Mouse (Mus musculus) thymus, postnatal 0 days (tissue): ENCODE data around the gene Arfgap3. TPM values are rescaled to one million over a fixed set of nuclear protein-coding genes. Genes with fewer than 3 reads are reported as not detected.
"Not testable (repeated sequence)": the region's sequence is repeated elsewhere in the genome, so short reads cannot be mapped to it uniquely, and the experiment has no call there.

Experiments used
- DNase-seq: peaks from one replicate; pipeline ENCODE4 v3.0.0-alpha.2; 2015; ENCODE audit warnings: low spot score
- polyA plus RNA-seq: library from polyadenylated mRNA; unstranded; fragments of >200 nt; fragmentation: Nextera tagmentation; extraction: Ambion mirVana; gene quantifications from 2 replicates; pipeline ENCODE4 v1.2.1, GENCODE M21; 2015

Gene Arfgap3
- polyA plus RNA-seq, 1 experiment from 2014 or later: 18.3 TPM

DNA sequence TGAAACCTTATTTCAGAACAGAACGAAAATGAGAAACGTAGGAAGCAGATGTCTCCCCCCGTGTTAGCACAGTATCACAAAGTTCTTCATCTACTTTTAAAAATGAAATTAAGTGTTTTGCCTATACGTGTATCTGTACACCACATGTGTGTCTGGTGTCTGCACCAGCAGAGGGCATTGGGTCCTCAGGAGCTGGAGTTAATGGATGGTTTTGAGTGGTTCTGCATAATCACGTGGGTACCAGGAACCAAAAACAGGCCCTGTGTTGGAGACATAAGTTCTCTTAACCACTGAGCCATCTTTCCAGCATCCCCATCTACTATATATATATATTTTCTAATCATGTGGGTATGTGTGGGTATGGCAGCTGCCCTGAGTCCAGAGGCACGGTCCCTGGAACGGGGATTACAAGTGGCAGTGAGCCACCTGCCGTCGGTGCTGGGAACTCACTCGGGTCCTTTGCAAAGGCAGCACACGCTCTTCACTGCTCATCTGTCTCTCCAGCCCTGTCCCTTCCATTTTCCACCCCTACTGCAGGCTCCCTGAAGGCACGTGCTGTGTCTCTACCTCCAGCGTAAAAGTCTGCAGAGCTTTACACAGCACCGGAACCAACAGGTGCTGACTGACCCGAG lies 4.0 kb downstream of the Arfgap3 start:
- DNase-seq: no peak

DNA sequence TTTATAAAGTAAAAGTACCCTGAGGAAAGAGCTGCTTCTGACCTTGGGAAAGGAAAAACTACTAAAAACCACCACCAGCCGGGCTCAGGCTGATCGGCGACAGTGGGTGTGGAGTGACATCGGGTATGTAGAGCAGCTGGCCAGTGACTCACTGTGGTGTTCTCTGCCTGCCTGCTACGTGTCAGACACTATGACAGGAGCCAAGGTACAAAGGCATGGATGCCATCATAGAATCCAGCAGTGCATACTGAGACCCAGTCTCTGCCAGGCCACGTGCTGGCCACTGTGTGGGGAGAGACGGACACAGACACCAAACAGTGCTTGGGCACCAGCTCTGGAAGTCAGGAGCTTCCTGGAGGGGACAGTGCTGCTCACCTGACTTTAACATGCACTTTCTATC lies 5.1 kb downstream of the Arfgap3 start:
- no peak for DNase-seq

DNA sequence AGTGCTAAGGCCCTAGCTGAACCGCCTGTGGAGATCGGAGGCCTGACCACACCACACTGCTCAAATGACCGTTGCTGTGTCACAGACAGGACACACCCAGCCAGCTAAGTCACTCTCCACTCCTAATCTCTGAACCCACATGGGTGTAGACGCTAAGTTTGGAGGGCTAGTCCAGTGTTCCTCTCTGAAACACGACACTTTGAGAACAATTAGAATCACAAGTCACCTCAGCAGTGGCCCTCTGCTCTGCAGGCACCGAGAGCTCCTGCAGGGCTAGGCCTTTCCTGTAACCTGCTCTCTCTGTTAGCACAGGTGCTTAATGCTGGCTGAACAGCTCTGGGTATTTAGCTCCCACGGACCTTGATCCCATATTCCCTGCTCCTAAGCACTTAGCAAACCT lies 5.9 kb downstream of the Arfgap3 start:
- no peak for DNase-seq

DNA sequence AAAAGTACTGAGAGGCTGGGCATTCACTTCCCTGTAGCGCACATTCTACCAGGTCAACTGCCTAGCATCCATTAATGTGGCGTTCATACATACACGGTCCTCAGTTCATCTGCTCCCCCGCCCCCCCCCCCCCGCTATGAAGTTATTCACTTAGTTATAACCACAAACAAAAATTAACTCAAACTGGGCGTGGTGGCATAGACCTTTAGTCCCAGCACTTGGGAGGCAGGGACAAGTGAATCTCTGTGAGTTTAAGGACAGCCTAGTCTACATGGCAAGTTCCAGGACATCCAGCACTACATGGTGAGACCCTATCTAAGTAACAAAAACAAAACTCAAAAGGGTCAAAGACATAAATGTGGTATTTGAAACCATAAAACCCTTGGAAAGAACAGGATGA lies 11.1 kb downstream of the Arfgap3 start:
- DNase-seq: no peak

DNA sequence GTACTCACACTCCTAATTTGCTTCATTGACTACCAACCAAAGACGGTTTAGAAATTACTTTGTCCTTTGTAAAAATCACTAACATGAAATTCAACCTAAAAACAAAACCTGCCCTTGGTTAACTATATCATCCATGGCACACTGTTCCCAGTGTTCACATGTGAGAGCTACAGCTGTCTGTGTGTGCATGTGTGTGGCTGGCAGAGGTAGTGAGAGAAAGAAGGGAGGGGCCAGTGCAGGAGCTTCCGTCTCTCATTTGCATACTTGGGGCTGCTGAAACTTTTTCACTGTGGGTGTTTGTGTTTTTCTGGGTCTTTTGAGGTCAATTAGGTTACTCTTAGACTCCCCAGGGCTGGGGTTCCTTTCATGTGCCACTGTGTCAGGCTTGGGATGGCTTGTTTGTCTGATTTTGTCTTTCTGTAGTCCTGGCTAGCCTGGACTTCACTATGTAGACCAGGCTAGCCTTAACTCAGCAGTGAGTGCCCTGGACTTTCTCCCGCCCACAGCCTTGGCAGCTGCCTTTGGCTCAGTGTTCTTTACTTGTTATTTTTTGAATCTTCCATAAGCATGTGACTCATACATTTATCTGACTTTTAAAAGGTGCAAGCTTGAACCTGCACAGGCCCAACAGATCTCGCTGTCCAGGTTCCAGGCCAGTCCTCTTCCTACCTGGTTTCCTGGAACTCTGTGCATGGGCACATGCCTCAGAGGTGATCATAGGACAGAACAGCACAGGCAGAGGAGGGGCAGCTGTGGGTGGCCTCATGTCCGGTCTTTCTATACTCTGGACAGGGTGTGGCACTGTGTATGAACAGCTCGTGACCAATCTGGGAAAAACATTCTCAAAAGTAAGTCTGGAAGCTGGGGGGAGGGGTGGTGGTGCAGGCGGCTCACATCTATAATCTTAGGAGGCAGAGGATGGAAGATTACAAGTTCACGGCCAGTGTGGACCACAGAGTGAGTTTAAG lies 11.9 kb downstream of the Arfgap3 start:
- no peak for DNase-seq

DNA sequence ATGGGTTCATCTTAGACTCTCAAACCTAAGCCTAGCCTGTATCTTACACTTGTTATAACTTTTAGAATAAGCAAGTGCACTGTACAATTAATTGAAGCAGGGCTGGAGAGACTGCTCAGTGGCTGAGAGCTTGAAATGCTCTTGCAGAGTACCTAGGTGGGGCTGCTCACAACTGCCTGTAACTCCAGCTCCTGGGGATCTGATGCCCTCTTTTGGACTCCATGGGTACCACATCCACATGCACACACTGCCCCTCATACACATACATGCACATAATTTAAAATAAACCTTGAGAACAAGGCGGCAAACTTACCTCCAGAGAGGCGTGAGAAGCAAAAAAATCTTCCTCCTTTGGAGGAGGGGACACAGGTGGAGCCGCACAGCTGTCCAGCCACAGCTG lies 17.7 kb downstream of the Arfgap3 start:
- no peak for DNase-seq

DNA sequence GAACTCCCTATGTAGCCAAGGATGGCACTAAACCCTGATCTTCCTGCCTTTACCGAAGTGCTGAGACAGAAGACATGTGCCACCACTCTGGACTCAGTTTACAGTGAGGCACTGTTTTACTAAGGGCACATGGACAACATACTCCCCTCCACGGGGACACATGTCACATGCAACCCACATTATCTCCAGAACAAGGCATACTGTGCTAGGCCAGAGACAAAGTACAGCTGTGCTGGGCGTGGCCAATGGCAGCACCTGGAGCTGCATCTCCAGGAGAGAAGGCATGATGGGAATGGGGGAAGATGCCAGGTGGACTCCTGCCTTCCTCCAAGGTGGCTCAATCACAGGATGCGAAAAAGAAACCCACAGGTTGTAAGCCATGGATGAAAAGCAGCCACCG lies 21.1 kb downstream of the Arfgap3 start:
- no peak for DNase-seq

DNA sequence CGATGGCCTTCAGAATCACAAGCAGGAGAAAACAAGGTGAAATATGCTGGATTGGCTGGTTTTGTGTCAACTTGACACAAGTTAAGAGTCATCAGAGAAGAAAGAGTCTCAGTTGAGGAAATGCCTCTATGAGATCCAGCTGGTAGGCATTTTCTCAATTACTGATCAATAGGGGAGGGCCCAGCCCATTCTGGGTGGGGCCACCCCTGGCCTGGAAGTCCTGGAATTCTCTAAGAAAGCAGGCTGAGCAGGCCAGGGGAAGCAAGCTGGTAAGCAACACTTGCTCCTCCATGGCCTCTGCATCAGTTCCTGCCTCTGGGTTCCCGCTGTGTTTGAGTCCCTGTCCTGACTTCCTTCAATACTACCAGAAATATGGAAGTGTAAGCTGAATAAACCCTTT lies 27.0 kb downstream of the Arfgap3 start:
- no peak for DNase-seq

DNA sequence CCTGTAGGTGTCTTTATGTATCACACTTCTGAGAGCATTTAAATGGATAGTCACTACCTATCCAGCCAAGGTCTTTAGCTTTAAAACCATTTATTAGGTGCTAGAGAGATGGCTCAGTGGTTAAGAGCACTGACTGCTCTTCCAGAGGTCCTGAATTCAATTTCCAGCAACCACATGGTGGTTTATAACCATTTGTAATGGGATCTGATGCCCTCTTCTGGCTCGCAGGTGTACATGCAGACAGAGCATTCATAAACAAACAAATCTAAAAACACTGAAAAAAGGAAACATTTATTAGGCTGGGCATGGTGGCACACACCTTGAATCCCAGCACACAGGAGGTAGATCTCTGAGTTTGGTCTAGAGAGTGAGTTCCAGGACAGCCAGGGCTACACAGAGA lies 35.1 kb downstream of the Arfgap3 start:
- no peak for DNase-seq

DNA sequence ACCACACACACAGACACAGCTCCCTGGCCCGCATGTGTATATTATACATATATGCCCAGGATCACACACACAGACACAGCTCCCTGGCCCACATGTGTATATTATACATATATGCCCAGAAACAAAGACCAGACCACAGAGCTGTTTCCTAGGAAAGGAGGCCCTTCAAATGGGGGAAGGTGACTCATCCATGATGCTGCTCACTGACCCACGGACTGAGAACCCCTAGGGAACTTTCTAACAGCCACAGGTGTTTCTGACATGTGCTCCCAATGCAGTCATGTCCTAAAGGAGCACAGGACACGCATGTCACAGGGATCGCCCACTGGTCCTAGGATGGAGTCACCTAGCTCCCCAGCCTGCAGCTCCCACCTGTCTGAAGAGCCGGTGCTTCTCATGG lies 40.2 kb downstream of the Arfgap3 start:
- no peak for DNase-seq

DNA sequence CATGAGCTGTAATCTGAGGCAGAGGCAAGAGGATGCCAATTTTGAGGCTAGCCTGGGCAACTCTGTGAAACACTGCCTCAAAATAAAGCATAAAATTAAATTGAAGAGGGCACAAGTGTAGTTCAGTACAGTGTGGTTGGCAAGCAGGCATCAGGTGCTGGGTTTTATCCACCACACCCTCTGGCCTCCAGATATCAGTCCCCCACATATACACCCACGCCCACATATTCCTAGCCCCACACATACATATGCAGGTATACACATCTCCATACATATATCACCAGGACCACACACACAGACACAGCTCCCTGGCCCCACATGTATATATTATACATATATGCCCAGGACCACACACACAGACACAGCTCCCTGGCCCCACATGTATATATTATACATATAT lies 41.3 kb downstream of the Arfgap3 start:
- DNase-seq: not testable (repeated sequence)

DNA sequence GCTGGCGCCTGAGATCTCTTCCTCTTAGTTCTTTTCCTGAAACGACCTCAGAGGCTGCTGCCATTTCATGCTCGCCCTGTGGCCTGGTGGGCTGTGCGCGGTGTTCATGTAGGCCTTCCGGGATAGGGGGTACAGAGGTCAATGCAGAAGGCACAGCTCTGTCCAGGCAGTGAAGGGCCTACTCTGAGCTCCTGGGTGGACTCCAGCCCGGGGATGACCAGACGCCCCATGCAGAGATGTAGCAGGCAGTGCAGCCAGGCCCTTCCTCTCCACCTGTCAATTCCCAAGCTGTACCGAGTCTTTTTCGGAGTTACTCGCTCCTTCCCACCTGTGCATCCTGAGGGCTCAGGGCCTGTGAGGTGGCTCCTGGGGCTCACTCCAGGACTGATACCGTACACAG lies 43.9 kb downstream of the Arfgap3 start:
- DNase-seq: no peak

DNA sequence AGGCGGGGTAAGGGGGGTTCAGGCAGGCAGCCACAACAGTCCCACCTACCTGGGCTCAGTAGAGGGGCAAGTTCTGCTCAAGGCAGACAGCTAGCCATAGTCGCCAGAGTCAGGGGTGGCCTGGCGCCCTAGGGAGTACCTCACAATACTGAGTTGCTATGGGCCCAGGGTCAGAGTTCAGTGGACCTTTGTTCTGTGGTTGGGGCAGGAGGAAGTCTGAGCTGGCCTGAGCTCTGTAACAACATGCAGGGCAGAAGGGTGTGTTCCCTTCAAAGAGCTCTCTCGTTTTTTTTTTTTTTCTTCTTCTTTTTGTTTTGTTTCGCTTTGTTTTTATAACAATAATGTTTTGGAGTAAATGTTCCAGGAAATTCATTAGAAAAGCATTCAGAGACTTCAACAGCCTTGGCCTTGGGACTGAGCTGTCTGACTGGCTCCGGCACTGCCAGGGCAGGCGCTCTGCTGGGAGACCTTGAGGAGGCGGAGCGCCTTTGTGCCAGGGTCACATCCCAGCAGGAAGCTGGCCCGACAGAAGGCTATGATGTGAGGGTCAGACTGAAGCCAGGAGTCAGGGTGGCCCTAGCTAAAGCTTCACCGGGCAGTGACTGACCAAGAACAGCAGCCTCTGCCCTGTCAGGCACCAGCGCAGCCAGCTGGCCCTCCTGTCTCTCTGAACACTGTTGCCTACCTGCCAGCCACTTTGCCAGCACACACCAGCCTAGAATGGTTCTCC lies 44.7 kb downstream of the Arfgap3 start:
- DNase-seq: no peak

DNA sequence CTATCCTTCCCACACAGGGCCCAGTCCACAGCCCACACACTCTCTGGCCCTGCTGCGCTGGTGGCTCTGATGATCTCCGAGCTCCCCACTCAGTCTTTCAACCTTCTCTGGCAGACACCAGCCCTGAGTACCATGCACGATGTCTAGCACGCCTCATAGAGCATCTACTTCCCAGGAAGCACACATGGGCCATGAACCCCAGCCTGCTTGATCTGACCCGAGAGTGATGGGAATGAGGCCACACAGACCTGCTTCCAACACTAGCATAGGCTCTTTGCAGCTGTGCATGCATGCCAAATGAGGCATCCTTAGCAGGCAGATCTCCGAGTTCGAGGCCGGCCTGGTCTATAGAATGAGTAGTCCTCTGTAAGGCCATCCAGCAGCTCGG lies 45.2 kb downstream of the Arfgap3 start:
- no peak for DNase-seq

DNA sequence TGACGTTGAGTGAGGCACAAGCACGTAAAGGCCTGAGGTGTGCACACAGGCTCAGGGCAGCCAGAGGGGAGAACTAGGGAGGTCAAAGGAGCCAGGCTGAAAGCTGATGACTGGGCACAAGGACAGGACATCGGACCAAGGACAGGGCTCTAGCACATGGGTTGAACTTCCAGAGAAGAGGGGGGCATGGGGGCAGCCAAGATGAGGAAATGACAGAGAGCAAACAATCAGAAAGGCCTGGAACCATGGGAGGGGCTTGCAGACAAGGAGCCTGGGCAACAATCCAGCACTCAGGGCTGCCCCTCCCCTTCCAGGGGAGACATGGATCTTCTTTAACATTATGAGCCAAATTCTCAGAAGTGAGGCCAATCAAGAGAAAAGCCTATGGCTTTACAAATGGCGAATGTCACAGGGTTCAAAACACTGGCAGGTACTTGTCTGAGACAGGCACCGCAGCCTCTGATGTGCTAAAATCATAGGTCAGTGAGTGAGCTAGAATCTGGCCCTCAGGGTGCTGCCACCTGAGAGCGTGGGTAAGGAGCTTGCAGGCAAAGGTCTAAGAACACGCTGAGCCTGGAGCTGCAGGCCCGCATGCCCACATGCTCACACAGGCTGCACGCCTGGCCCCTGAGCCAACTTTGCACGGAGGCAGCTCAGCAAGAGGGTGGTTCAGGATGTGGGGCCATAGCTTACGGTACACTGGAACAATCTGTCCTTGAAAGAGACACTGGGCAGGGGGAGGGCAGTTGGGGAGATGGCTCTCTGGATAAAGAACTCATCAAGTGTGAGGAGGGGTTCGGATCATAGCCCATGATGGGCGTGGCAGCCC lies 46.2 kb downstream of the Arfgap3 start:
- no peak for DNase-seq

DNA sequence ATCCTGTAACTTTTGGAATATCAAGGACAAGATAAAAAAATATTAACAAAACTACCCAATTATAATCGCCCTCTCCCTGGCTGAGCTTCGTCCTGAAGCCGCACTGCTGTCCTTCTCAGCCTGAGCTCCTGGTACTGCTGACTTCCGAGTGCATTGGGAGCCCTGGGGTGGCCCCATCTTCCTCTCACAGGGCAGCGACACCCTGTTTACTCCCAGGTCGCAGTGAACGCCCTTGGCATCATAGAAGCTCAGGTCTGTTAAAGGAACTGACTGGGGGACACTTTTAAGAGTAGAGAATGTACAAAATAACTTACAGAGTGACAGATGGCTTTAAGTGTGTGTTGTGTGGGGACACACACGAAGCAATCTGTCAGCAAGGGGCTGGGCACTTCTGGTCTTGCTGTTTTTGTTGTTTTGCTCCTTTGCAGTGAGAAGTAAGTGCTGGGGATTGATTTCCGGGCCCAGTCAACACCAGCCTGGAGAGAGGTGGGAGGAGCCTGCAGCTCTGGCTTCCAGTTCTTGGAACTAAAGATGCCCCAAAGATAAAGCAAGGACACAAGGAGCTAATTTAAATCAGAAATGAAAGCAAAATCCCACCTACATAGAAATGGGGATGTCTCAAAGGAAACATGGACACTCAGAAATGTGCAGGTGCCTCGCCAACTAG lies 50.0 kb downstream of the Arfgap3 start:
- no peak for DNase-seq

DNA sequence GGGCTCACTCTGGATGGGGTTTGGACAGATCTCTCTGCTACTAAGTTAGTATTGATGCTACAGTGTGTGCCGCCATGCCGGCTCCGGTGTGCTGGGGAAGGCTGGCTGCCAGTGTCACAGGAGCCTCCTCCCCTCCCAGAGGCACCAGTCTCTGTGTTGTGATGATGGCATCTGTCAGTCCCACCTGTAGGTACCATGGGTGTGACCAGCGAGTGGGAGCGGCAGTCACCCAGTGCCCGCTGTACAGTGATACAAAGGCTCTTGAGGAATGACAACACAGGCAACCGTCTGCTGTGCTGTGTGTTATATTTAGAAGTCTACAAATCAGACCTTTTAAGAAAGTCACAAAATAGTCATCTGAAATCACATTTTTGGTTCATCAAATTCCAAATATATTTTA lies 50.6 kb downstream of the Arfgap3 start:
- DNase-seq: no peak

DNA sequence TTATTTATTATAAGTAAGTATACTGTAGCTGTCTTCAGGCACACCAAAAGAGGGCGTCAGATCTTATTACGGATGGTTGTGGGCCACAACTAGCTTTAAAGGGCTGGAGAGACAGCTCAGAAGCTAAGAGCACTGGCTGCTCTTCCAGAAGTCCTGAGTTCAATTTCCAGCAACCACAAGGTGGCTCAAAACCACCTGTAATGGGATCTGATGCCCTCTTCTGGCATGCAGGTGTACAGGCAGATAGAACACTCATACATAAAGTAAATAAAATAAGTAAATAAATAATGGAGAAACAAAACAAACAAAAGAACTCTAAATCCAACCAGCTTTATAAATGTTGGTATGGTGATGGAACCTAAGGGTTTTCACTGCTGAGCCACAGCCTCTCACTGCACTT lies 51.2 kb downstream of the Arfgap3 start:
- no peak for DNase-seq

DNA sequence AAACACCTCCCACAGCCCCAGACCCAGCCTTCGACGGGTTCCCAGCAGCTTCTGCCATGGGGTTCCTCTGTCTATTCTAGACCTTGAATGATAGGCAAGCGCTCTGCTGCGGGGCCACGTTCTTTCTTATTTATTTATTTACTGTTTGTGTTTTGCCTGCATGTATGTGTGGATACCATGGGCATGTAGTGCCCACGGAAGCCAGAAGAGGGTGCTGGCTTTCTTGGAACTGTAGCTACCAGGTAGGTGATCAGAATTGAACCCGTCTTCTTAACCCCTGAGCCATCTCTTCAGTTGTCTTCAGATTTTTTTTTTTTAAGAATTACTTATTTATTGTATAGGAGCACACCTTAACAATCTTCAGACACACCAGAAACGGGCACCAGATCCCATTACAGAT lies 51.7 kb downstream of the Arfgap3 start:
- DNase-seq: peak; percentile 4

DNA sequence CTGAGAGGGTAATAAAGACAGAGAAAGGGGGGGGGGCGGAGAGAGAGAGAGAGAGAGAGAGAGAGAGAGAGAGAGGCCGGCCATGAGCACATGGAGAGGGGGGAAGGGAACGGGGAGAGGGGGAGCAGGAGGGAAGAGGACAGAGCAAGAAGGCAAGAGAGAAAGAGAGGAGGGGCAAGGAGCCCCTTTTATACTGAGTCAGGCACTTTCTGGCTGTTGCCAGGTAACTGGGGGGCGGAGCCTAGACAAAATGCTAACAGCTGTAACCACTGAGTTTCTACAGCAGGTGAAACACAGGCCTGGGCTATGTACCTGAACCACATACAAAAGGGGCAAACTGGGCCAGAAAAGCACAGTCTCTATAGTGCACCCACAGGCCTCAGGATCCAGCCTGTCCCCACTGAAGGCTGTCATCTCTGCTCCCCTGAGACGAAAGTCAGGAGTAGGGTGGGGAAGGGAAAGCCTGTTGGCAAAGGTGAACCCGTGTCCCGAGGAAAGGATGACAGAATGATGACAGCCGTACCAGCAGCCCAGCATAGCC lies 53.2 kb downstream of the Arfgap3 start:
- peak; percentile 8 for DNase-seq
